ENCODE assay signal across 8 mouse cellular contexts in genomic region chr5:41006692-41007091, GRCm38 (mm10).
A peak's percentile ranks its signal among the peaks of the same experiment; 100 is the strongest.
DNase-seq lines count a peak whose midpoint lies in the region; ATAC-seq and TF ChIP-seq lines count a peak whose summit lies in the region.

No protein-coding gene starts in this region.

- no peaks in the 10 kb centered on the region for H3K36me3 ChIP-seq in heart, adult 2 months (ENCODE audit: control insufficient read depth, insufficient read depth, low read length)
- no peaks in the 10 kb centered on the region for H3K36me3 ChIP-seq in limb, embryonic 11.5 days (ENCODE audit: control insufficient read depth, insufficient read depth, low read length)

- H3K27me3 ChIP-seq in heart, adult 2 months (ENCODE audit: control insufficient read depth, insufficient read depth, low read length) = no peaks in the 10 kb centered on the region
- no peaks in the 10 kb centered on the region for H3K27me3 ChIP-seq in limb, embryonic 11.5 days (ENCODE audit: control insufficient read depth, insufficient read depth, low read length)

- intact Hi-C loops in heart, adult 2 months (cut with DNase I) = no loop called here

- no peak overlapping the region for H3K27ac ChIP-seq in heart, adult 2 months
- no peak overlapping the region for H3K27ac ChIP-seq in limb, embryonic 11.5 days (replicated peaks; ENCODE audit: low read depth, low read length)

- no peak for DNase-seq in heart, adult 2 months
- no peak for DNase-seq in heart, adult 9 months (ENCODE audit: low spot score in 2 of 2)
- DNase-seq in right cerebral cortex, adult 18-20 months = peak; percentile 7
- no peak for DNase-seq in right cerebral cortex, postnatal 14 days
- peak; percentile 61 for DNase-seq in embryo, embryonic 11 days
- DNase-seq in limb, embryonic 11.5 days (ENCODE audit: low spot score) = peak; percentile 30
- DNase-seq in urinary bladder, postnatal 25 days (ENCODE audit: low spot score) = no peak

- no peak overlapping the region for H3K4me3 ChIP-seq in heart, adult 2 months
- no peak overlapping the region for H3K4me3 ChIP-seq in limb, embryonic 11.5 days (ENCODE audit: low read depth, low read length)

- no peak overlapping the region for H3K9ac ChIP-seq in heart, adult 2 months (ENCODE audit: low read depth, low read length)
- H3K9ac ChIP-seq in limb, embryonic 11.5 days (ENCODE audit: low read length) = no peak overlapping the region

- no peaks in the 10 kb centered on the region for H3K79me2 ChIP-seq in heart, adult 2 months (replicated peaks; ENCODE audit: control insufficient read depth, insufficient read depth, low read length)

- H3K4me2 ChIP-seq in limb, embryonic 11.5 days (ENCODE audit: low read depth, severe bottlenecking) = no peak overlapping the region

- no peaks in the 10 kb centered on the region for H3K9me3 ChIP-seq in limb, embryonic 11.5 days (ENCODE audit: control insufficient read depth, low read length)

- ATAC-seq in limb, embryonic 11.5 days (ENCODE audit: insufficient number of reproducible peaks, low FRiP score, low TSS enrichment, low read depth) = no peak
- no peak for ATAC-seq in inflammation-experienced regulatory T-cells, adult 6 months

- TF ChIP-seq POLR2A in heart, adult 2 months (IDR thresholded peaks at IDR 0.05; ENCODE audit: insufficient read depth, low read depth, low read length) = no peak

- H3K4me1 ChIP-seq in heart, adult 2 months (ENCODE audit: control insufficient read depth, insufficient read depth, low read length) = no peaks in the 10 kb centered on the region
- no peaks in the 10 kb centered on the region for H3K4me1 ChIP-seq in limb, embryonic 11.5 days (ENCODE audit: control insufficient read depth, insufficient read depth, low read length)

- TF ChIP-seq EP300 in heart, adult 2 months (IDR thresholded peaks at IDR 0.05; ENCODE audit: insufficient read depth, low read depth, low read length) = no peak

- WGBS in heart, adult 2 months = 54% methylated on average over 3 of the region's 3 CpGs
- WGBS in limb, embryonic 11.5 days = 49% methylated on average over 3 of the region's 3 CpGs

- TF ChIP-seq CTCF in heart, adult 2 months (IDR thresholded peaks at IDR 0.05) = peak; percentile 52

Comparison
In these comparisons a context has a peak if more than half of its experiments do, and no peak if none do; other contexts are left out.
1. DNase-seq: peak in right cerebral cortex, adult 18-20 months (single experiment), embryo, embryonic 11 days (single experiment) and limb, embryonic 11.5 days (single experiment); none in heart, adult 2 months (0 of 2), heart, adult 9 months (0 of 2), right cerebral cortex, postnatal 14 days (single experiment) and urinary bladder, postnatal 25 days (single experiment).